Mouse (Mus musculus) lung, postnatal 4 days (tissue): ENCODE results near the gene Asb16.
"Not testable (repeated sequence)": the region's sequence is repeated elsewhere in the genome, so short reads cannot be mapped to it uniquely, and the experiment has no call there.

ENCODE experiments used
- DNase-seq, 2 experiments: peaks; one replicate each; pipeline ENCODE4 v3.0.0; 2021

Gene Asb16

DNA sequence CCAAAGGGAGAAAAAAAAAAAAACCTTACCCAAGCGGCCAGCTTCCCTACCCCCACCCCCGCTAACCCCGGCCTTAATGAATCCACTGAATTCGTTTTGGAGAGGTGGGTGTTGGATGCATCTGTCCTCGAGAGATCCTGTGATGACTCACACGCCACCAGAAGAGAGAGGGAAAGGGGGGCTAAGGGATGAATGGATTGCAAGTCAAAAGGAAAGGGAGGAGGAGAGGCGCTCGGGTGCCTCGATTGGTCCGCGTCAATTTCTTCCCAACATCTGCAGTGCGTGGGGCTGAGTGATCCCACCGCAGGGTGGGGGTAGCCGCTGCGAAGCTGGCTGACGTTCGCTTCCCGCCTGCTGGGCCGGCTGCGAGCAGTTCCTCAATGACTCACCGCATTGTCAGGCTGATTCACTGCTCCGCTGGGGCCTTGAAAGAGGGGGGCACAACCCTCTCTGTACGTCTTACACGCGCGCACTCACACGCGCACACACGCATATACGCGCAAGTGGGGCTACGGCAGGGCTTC, 23.6 kb upstream of the Asb16 start:
- peak; percentile 63 to 68 for DNase-seq

DNA sequence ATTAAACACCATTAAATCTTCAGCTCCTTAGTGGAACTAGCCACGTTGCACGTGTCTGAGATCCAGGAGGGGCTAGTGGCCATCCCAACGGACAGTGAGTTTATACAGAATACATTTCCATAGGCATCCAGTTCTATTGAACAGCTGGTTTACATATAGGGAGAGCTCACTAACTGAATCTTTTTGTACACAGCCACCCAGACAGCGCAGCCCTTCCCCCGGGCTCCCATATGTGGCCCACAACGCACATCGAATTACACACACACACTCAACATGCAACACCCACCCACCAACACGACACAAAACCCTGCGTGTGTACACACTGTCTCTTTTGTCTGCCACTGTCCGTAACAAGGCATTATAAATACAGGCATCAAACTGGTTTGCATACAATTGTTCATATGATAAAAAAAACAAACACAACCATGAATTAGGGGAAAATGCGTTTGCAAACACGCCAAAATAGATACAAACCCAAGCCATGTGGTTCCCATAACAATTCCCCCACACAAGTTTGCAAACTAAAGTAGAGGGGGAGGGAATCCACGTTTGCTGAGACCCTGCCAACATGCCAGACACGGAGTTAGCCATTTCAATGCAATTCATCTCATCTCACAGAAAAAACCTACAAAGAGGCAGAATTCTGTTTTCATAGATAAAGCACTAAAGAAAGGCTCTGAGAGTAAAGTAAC, 22.8 kb upstream of the Asb16 start:
- no peak for DNase-seq

DNA sequence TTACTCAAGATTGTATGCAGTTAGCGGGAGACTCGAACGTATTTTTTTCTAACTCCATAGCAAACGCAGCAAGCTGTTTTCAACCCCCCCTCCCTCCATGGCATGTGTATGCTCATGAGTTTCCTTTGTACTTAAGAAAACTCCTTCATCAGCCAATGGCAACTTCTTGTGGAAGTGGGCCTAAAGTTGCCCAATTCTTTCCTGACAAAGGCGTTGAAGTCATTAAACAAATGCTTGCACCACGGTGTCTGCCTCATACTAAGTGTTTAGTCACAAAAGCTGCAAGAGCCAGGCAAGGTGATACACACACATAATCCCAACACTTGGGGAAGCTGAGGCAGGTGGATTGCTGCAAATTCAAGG, 22.3 kb upstream of the Asb16 start:
- no peak for DNase-seq

DNA sequence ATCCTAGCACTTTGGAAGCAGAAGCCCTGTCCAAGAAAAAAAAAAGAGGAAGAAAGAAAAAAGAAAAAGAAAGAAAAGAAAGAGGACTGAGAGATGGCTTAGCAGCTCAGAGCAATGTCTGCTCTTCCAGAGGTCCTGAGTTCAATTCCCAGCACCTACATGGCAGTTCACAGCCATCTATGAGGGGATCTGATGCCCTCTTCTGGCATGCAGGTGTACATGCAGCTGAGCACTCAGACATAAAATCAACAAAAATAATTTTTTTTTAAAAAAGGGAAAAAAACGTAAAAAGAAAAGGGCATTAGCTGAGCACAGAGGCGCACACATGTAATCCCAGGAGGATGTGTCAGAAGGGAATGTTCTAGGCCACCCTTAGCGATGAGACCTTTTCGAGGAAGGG, 21.7 kb upstream of the Asb16 start:
- DNase-seq, result no peak

DNA sequence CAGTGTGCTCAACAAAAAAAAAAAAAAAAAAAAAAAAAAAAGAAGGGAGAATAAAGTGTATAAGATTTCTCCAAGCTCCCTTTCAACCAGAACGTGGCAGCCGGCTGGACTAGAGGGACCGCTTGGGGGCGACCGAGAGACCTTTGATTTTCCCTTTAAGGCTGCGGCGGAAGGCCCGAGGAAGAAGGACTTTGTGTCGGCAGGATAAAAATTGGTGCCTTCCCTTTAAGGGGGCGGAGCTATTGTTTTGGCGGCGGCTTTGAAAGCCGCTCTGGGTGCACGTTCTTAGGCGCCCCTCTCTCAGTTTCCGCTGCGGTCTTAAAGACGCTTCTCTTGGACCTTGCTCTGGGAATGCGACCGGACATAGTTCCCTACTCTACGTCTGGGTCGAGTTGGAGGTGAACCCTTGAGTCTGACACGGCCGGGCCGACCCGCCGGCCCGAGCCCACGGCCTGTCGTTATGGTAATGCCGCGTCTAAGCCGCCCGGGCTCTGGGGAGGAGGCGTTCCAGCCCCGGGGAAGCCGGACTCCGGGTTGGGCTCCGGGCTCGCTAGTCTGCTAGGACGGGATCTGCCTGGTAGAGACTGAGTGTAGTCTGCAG, 19.8 kb upstream of the Asb16 start, which contains the start of gene BC030867:
TSS of gene BC030867 (plus strand) at position 253 of the 601 bp plus-strand sequence.
- peak; percentile 91 to 94 for DNase-seq

DNA sequence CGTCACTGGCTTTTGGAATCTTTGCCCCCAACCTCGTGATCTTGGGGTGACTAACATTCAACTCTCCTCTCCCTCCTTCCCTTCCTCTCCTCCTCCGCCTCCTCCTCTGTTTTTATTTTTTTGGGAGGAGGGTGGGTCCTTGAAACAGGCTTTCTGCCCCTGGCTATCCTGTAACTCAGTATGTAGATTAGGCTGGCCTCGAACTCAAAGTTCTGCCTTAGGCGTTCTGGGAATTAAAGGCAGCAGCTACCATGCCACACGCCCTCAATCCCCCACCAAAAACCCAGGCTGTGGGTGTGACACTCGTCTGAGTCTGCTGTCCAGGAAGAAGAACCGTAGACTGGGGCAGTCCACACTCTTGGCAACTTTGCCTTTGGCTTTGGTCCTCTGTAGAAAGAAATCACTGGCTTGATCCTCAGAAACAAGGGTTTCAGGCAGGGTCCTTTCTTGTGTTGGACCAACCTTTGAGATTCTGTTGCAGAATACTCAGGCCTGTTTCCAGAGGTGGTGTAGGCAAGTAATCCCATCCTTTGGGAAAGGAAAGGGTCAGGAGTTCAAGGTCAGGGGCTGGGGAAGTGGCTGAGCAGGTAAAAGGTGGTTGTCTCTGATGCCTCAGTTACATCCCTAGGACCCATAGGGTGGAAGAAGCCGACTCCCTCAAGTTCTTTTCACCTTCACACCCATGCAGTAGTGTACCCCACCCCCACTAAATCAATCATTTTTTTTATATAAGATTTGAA, 19.0 kb upstream of the Asb16 start:
- DNase-seq, result no peak

DNA sequence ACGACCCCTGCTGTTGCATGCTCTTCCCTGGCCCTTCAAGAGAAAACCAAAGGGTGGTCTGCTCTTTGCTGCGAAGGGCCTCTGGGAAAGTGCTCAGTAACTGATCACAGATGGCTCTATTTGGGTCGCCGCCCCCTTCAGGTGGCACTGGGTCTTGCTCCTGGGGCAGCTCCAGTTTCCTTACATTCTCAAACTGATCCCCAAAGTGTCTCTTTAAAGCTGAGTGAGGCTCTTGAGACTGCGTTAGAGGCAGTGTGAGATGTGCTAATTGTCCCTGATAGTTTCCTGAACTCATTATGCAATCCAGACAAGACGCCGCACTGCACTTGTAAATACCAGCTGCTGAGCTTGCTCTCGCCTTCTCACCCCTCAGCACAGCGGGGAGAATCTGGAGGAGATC, 11.0 kb upstream of the Asb16 start:
- DNase-seq, result peak in 1 of 2 experiments; percentile 29

DNA sequence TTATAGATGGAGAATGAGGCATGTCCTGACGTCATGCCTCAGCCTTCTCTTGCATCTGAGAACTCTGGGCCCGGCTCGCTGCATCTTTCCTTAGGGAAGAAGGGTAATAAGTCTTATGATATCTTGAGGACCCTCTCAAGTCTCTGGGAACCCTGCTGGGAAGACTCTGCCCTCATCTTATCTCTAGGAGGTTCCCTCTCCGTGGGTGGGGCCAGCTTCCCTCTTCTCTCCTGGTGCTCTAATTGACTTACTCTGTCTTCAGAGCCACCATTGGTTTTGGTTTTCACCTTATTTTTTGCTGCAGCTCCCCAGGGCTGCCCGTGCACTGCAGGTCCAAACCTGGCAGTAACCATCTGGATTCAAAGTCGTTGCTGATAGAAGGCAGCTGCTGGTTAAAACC, 10.4 kb upstream of the Asb16 start:
- DNase-seq, result no peak

DNA sequence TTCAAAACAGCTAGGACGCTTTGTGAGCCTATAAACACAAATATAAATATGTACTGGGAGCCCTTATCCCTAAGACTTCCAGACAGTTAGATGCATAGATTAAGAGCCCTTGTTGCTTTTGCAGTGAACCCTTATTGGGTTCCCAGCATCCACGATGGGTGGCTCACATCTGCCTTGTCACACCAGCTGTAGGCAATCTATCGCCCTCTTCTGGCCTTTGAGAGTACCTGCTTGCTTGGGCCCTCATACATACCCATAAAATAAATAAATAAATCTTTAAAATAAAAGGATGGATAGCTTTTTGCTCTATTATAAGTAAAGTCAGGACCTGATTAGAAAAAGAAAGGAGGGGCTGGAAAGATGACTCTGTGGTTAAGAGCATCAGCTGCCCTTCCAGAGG, 10.0 kb upstream of the Asb16 start:
- DNase-seq, result no peak

DNA sequence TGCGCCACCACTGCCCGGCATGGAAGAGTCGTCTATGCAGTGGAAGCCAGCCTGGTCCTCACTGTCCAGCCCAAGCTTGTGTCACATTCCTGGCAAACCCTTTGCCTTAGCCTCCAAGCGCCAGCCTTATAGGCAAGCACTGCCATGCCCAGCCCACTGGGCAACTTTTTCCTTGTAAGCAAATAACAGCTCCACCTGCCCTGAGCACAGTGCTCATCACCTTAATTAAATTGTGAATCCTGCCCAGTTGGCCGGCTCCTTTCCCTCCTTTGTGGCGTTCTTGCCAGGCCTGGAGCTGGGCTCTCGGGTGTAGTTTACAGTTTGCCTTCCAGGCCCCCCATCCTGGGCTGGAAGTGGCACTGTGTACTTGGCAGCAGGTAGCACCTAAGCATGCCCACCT, 5.3 kb upstream of the Asb16 start:
- DNase-seq, result no peak

DNA sequence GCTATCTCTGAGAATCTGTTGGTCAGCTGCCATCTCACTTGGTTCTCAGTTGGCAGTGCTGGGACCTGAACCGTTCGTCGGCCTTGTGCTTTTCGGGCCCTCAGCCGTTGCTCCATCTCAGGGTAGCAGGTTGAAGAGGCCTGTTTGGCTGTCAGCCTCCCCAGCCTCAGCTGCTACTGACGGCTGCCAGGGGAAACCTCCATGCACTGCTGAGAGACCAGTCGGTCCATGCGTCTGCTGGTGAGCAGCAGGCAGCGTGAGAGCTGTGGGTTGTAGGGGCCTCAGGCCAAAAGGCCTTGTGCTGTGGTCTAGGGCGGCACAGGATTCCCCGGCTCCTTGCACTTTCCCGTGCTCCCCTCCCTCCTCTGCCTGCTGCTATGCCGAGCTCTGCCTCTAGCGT, 2.7 kb upstream of the Asb16 start:
- no peak for DNase-seq

DNA sequence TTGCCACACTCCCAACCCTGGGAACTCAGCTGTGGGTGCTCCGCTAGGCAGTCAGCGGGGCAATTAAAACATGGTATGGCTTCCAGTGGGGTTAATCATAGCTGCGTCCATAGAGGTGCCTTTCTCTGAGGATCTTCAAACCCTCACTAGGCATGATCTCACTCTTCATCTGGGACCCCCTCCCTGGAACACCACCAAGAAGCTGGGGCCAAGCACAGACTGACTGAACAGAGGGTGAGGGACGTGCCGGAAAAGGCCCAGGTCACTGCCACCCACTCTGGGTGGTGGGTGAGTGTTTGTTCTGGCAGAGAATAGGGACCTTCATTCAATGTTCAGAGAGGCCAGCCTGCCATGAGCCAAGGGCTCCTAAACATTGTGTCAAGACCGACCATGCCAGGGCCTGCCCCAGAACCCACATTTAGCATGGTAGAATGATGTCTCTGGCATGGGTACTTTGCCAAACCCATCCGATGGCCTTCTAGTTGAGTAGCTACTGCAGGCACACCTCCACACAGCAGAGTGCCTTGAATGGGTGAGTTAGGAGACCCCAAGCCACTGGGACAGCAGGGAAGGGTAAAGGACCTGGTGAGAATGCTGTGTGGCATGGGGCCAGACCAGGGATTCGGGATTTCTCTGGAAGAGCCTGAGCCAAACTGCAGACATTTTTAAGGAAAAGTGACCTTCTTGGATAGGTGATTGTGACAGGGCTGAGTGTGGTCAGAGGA, 1.8 kb upstream of the Asb16 start:
- DNase-seq, result no peak

DNA sequence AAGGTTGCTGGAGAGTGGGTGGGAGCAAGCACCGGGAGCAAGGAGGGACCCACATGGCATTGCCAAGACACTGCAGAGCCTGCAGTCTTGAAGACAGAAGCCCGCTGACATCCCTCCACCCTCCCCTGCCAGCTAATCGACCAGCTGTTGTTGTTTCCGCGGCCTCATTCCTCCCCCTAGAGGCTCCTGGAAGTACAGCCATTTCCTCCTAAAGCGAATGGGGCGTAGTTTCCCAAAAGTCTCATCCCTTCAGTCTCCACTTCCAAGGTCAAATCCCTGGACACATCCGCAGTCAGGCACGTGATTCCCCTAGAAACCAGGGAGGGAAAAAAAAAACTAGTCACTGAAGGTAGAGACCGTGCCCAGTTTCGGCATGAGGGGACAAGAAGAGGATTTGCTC, 1.1 kb upstream of the Asb16 start:
- peak; percentile 79 to 82 for DNase-seq

DNA sequence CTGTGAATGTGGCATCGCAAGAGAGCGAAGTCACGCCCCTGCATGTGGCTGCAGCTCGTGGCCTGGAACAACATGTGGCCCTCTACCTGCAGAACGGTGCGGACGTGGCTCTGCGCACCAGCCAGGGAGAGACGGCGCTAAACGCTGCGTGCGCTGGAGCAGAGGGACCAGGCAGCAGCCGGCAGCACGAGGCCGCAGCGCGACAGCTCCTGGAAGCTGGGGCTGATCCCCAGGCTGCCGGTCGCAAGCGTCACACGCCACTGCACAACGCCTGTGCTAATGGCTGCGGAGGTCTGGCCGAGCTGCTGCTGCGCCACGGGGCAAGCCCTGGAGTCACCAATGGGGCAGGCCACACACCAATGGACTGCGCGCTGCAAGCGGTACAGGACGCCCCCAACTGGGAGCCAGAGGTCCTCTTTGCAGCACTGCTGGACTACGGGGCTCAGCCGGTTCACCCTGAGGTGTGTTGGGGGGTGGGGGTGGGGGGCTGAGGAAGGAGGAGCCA, 7.9 kb downstream of the Asb16 start:
- DNase-seq, result peak; percentile 43 to 62

DNA sequence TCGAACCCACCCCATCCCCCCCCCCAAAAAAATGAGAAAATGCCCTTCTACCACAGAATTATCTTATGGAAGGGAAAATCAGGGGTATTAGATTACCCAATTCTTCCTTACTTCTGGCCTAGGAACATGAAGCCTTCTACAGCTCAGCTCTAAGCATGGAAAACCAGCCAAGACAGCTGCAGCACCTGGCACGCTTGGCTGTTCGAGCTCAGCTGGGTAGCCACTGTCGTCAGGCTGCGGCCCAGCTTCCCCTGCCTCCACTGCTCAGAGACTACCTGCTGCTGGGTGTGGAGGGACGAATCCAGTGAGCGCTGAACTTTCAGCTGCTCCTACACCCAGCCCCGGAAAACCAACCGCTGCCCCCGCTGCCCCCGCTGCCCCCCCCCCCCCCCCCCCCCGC, 9.2 kb downstream of the Asb16 start:
- no peak for DNase-seq

DNA sequence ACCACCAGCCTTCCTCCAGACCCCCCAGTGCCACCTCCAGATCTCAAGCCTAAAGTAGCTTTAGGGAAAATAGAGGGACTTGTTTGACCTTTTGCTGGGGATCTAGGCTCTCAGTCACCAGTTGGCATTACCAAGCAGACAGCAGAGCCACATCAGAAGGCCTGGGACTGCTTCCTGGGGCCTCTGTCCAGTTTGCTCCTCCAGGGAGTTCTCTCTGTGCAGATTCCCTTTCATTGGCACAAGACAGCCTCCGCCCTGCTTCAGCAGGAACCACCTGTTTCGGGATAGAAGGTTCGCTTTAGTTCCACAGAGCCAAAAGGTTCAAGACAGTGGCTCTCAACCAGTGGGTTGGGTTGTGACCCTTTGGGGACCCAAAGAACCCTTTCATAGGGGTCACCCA, 11.1 kb downstream of the Asb16 start:
- no peak for DNase-seq

DNA sequence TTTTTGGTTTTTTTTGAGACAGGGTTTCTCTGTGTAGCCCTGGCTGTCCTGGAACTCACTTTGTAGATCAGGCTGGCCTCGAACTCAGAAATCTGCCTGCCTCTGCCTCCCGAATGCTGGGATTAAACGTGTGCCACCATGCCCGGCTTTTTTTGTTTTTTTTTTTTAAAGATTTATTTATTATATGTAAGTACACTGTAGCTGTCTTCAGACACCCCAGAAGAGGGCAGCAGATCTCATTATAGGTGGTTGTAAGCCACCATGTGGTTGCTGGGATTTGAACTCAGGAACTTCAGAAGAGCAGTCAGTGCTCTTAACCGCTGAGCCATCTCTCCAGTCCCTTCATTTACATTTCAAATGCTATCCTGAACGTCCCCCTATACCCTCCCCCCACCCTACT, 11.7 kb downstream of the Asb16 start:
- DNase-seq, result not testable (repeated sequence)

DNA sequence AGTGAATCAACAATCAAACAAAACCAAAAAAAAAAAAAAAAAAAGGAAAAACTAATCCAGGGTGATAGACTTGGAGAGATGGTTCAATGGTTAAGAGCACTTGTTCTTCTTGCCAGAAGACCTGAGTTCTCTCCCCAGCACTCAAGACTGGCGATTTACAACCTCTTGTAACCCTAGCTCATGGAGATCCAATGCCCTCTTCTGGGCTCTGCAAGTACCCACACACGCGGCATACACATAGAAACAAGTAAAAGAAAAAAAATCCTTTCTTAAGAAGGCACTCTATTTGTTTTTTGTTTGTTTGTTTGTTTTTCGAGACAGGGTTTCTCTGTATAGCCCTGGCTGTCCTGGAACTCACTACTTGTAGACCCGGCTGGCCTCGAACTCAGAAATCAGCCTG, 15.4 kb downstream of the Asb16 start:
- no peak for DNase-seq

DNA sequence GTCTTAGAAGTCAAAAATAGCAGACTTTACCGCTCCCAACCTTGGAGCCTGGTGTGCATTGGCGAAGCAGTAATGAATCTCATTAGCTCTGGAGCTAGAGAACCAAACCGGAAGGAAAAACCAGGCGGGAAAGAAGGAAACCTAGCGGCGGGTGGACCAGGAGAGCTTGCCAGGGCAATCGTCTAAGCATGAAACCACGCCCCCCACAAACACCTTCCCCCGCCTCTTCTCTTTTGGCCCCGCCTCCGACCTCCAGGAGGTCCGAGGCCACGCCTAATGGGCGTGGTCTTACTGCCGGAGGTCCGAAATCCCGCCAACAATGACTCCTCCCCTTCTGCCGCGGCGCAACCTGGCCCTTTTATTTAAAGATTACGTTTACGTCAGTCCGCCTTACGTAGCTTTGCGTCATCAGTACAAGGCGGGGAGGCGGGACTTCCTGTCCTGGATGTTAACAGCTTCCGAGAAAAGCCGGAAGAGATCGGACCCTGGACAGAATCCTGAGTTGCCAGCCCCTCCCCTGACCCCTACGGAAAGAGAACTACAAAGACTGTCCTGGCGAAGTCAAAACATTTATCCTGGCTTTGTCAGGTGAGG, 16.1 kb downstream of the Asb16 start, which contains the start of gene Tmub2:
TSS of gene Tmub2 (plus strand) at position 431 of the 594 bp plus-strand sequence.
- DNase-seq, result peak; percentile 97 to 98

DNA sequence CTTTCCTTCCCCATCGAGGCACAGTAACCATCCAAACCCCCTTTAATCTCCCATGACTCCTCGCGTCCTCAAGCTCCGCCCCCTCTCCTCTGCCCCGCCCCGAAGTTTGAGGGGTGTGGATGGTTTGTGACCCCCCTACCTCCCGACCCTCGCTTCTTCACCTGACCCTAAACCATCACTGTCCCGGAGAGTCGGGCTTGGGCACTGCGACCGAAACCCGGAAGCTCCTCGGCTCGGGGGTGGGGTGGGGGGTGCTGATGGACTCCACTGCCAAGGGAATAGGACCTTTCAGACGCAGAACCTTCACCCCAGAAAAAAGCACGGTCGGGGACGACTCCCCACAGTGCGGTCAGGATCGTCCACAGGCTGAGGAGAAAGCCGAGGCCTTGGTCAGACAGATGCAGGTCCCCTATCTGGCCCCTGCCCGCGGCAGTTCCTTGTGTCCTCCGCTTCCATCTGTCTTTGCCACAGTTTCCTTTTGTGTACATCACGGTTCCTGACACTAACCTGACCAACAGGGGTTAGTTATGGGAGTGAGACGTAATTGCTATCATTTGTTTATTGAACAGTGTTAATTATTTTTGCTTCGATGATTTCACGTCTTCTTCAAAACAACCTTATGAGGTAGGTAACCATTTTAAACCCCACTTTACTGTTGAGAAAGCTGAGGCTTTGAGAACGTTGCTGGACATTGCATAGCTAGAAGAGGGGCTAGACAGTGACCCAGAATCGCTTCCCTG, 16.7 kb downstream of the Asb16 start:
- DNase-seq, result no peak

DNA sequence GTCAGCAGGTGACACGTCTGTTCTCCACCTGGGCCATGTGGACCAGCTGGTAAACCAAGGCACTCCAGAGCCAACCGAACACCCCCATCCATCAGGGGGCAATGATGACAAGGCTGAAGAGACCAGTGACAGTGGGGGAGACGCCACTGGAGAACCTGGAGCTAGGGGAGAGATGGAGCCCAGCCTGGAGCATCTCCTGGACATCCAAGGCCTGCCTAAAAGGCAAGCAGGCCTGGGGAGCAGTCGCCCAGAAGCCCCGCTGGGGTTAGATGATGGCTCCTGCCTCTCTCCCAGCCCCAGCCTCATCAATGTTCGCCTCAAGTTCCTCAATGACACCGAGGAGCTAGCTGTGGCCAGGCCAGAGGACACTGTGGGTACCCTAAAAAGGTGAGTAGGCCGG, 18.9 kb downstream of the Asb16 start:
- no peak for DNase-seq
